Mouse (Mus musculus) megakaryocyte, embryonic 14.5 days (primary cell): ENCODE measurements around the gene Nars2.

ENCODE experiments used
- FLI1 ChIP-seq: IDR thresholded peaks from 2 replicates; pipeline ENCODE4 v1.6.1; 2012; ENCODE audit warnings: low read length, inconsistent platforms, mixed read lengths
- GATA1 ChIP-seq: IDR thresholded peaks from 3 replicates; pipeline ENCODE4 v1.6.1; 2012; ENCODE audit warnings: mixed read lengths, low read length, inconsistent platforms, borderline replicate concordance

- TF ChIP-seq GATA1 (no peak), FLI1 (no peak)
These were observed 45.1 kb upstream of the Nars2 start for GRCm38 (mm10) chr7:96906216-96906615.
